Mouse (Mus musculus): ENCODE data around the gene Tiam2.

GRCm38 (mm10) chr17:3313711-3314624, 12.4 kb upstream of the Tiam2 start:
- TF ChIP-seq CTCF (IDR thresholded peaks at IDR 0.05; ENCODE audit: low read depth), result no peak
- TF ChIP-seq EP300 (IDR thresholded peaks at IDR 0.05; ENCODE audit: low read depth), result no peak

Data from liver, postnatal 0 days (tissue).